Mouse (Mus musculus) brown adipose tissue, adult 24 weeks (tissue): ENCODE data around the gene Gm43517. TPM values are rescaled to one million over a fixed set of nuclear protein-coding genes. Genes with fewer than 3 reads are reported as not detected.

ENCODE experiments used
- H3K27ac ChIP-seq: fragments of 200-500 bp; replicated peaks from 2 replicates; pipeline ENCODE4 v1.5.1; 2012; ENCODE audit warnings: low read depth, mild to moderate bottlenecking, low read length
- H3K4me1 ChIP-seq: fragments of 200-500 bp; 2 replicates; pipeline ENCODE4 v1.6.1; 2012; ENCODE audit warnings: low read length, mixed read lengths; ENCODE audit not compliant: control insufficient read depth, insufficient read depth, insufficient read length
- H3K4me3 ChIP-seq: fragments of 200-500 bp; 2 replicates; pipeline ENCODE4 v1.5.1; 2012; ENCODE audit warnings: low read depth, mild to moderate bottlenecking, low read length, moderate library complexity; ENCODE audit not compliant: insufficient read depth
- polyA plus RNA-seq: library from polyadenylated mRNA; stranded (reverse); fragments of >200 nt; gene quantifications from 2 replicates; pipeline ENCODE4 v1.2.4, GENCODE M21; 2012; ENCODE audit not compliant: missing spikeins, insufficient read depth, insufficient read length

The Gm43517 gene
- polyA plus RNA-seq, 1 experiment = not detected

DNA sequence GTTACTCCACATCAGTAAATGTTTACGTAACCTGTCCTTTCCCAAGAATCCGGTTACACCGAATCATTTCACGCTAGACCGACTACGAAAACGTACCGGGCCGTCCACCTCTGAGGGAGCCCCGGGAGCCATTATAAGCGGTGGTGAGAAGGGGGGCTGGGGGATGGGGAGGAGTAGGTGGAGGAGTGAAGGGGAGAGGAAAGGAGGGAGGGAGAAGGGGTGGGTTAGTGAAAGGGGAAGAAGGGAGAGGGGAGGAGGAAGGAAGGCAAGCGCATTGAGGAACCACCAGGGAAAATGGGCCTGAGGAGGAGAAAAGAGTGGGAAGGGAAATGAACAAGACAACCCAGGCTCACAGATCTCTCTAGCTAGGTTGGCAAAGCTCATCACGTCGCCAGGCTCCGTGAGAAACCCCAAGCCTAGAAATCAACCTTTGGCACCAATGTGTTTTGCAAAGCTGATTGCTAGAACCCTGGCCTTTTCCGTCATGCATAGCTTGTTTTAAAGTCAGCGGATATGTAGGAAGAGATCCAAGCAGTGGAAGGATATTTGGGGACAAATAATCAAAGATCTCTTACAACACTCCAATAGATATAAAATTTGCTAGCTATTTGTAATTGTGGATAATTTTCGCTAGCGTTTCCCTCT lies 3.1 kb upstream of the Gm43517 start:
- H3K27ac ChIP-seq = no peak overlapping the region
- no peaks in the 10 kb centered on the region for H3K4me1 ChIP-seq
- H3K4me3 ChIP-seq = no peak overlapping the region

DNA sequence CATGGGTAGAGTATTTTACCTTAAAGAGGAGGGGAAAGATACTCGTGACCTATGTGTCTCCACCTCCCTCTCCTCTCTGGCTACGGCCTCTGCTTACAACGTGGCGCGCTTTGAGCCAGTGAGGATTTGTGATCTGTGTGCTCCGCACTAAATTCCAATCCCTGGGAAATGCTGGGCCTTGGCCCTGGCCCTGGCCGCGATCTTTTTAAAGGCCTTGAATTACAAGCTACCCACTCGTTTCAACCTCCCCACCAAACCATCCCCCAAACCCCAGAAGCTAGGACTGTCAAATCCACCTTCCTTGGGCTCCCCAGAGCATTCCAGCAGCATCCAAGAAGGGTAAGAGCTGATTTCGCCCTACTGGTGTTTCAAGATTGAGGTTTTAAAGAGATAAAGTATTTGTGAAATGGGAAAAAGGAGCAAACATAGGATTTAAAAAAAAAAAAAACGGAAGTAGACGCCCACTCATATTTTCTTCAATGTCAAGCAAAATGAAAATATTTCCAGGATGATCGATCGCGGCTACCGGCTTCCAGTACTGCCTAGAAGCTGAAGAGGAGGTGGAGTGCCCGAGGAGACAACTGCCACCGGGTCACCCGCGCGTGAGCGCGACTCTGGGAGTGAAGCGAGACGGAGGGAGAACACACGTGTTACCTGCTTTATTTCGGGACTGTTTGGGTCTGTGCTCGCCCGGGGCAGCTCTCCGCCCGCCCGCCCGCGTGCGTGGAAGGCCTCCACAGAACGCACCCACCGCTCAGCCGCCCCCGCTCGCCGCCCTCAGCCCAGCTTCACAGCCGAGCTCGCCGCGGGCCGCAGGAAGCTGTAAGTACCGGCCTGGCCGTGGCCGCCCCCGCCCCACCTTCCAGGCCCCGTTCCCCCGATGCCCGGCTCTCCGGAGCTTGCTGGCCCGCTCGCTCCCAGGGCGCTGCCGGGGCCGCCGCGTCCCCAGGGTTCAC lies 2.1 kb upstream of the Gm43517 start, which contains the start of gene Foxg1:
TSS of gene Foxg1 (plus strand) at position 96 of the 956 bp plus-strand sequence.
- Histone ChIP-seq H3K27ac (no peak within 1 kb of the TSS), H3K4me1 (no peaks in the 10 kb centered on the region), H3K4me3 (no peak within 1 kb of the TSS)

DNA sequence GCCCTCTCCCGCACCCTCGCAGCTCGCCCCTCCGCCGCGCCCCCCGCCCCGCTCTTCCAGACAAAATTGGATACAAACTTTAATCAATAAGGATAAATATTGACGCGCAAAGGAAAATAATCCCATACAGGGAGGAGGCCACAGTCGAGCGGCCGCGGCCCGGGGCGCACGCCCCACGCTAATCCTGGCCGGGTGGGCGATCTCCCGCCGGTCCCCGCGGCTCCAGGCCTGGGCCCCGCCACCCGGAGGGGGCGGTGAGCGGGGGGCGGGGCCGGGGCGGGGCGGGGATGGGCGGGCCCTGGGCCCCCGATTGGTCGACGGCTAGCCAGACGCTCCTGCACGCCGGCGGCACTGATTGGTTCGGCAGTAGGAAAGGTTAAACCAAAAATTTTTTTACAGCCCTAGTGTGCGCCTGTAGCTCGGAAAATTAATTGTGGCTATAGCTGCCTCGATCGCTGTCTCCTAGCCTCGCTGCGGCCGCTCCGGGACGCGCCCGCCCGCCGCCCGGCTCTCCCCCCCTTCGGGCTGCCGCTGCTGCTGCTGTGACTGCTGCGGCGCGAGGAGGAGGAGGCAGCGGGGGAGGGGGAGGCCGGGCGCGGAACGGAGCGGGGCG lies 1.3 kb upstream of the Gm43517 start:
- Histone ChIP-seq H3K27ac (no peak overlapping the region), H3K4me1 (no peaks in the 10 kb centered on the region), H3K4me3 (no peak overlapping the region)

DNA sequence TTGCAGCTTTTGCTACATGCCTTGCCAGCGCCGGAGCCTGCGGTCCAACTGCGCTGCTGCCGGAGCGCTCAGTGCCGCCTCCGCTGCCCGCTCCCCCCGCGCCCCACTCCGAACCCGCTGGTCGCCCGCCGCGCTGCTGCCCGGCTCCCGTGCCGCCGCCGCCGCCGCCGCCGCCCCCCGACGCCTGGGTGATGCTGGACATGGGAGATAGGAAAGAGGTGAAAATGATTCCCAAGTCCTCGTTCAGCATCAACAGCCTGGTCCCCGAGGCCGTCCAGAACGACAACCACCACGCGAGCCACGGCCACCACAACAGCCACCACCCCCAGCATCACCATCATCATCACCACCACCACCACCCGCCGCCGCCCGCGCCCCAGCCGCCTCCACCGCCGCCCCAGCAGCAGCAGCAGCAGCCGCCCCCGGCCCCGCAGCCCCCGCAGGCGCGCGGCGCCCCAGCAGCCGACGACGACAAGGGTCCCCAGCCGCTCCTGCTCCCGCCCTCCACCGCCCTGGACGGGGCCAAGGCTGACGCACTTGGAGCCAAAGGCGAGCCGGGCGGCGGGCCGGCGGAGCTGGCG lies 589 bp upstream of the Gm43517 start:
- Histone ChIP-seq H3K4me1 (no peaks in the 10 kb centered on the region), H3K4me3 (no peak overlapping the region), H3K27ac (no peak overlapping the region)

DNA sequence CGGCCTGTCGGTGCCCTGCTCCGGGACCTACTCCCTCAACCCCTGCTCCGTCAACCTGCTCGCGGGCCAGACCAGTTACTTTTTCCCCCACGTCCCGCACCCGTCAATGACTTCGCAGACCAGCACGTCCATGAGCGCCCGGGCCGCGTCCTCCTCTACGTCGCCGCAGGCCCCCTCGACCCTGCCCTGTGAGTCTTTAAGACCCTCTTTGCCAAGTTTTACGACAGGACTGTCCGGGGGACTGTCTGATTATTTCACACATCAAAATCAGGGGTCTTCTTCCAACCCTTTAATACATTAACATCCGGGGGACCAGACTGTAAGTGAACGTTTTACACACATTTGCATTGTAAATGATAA lies 637 bp downstream of the Gm43517 start:
- Histone ChIP-seq H3K27ac (no peak overlapping the region), H3K4me3 (no peak overlapping the region)

DNA sequence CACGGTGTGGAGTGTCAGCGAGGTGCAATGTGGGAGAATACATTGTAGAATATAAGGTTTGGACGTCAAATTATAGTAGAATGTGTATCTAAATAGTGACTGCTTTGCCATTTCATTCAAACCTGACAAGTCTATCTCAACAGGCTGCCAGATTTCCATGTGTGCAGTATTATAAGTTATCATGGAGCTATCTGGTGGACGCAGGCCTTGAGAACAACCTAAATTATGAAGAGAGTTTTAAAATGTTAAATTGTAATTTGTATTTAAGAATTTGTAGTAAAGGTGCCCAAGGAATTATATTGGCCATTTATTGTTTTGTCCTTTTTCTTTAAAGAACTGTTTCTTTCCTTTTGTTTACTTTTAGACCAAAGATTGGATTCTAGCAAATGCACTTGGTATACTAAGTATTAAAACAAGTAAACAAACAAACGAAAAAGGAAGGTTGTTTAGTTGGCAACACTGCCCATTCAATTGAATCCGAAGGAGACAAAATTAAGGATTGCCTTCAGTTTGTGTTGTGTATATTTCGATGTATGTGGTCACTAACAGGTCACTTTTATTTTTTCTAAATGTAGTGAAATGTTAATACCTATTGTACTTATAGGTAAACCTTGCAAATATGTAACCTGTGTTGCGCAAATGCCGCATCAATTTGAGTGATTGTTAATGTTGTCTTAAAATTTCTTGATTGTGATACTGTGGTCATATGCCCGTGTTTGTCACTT lies 1.3 kb downstream of the Gm43517 start:
- H3K27ac ChIP-seq = no peak overlapping the region

More for the DNA sequence above, 637 bp downstream of the Gm43517 start:
- H3K4me1 ChIP-seq = no peaks in the 10 kb centered on the region

DNA sequence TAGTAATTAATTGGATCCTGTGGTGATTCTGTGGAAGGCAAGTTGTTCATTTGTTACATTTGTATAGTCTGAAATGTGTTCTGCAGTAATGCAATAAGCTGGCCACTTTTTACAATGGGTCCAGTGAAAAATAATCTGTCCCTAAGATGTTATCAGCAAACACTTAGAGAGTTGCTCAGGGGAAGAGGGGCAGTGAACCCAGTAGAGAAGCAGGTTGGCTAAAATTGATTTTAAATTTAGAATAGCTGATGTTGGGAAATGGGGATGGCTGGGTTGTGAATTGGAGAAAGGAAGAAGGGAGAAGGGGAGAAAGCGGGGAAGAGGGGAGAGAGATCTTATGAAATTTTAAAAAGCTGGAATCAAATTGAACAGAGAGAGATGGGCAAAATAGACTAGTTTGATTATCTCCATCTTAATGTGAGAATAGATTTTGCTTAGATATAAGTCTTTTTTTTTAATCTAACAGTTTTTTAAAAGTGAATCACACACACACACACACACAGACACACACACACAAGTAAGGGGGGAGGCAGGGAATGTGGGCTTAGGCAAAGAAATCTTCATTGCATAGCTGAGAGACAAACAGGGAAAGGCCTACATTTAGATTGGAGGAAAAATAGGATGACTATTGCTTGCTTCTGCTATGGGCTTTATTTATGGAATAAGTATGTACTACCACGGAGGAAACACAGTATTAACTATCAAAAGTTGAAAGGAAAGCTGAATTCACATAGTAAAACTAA lies 3.1 kb downstream of the Gm43517 start:
- no peak overlapping the region for H3K4me3 ChIP-seq

More for the DNA sequence above, 1.3 kb downstream of the Gm43517 start:
- H3K4me3 ChIP-seq = no peak overlapping the region
- H3K4me1 ChIP-seq = no peaks in the 10 kb centered on the region; the same call in 1 of the 2 replicates

DNA sequence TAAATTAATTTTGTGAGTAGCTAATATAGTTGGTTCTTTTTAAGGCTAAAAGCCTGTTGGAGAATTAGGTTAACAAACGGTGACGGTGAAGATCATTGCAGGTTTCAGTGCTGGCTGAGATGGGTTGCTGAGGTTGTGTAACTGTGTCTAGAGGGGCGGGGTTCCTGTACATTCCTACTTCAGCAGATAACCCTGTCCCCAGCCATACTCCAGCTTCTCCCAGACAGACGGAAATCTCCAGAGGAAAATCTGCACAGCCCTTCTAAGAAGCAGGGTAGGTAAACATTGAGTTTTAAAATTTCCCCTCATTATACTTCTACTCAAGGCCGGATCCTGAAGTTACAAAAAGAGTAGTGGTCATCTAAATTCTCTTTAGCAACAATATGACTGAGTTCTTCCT lies 4.7 kb downstream of the Gm43517 start:
- H3K4me3 ChIP-seq = no peak overlapping the region
- H3K27ac ChIP-seq = no peak overlapping the region
- H3K4me1 ChIP-seq = no peaks in the 10 kb centered on the region; the same call in 1 of the 2 replicates

More for the DNA sequence above, 3.1 kb downstream of the Gm43517 start:
- Histone ChIP-seq H3K4me1 (no peaks in the 10 kb centered on the region; the same call in 1 of the 2 replicates), H3K27ac (no peak overlapping the region)

DNA sequence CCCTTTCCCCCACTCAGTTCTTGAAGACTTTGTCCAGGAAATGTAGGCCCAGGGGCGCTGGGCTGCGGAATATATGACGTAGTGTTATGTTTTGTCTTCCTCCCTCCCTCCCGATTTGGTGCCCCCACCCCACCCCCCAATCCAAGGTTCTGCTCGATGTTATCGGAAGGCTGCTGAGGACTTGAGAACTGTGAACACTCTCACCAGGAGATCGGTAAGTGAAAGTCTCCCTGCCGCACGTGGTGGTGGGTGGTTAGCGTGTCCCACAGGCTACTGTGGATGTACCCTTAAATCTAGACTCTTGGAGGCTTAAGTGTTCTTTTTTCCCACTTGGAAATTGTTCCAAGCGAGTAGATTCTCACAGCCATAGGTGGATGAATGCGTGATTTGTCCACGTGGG lies 5.3 kb downstream of the Gm43517 start:
- no peaks in the 10 kb centered on the region; the same call in 1 of the 2 replicates for H3K4me1 ChIP-seq
- H3K27ac ChIP-seq = no peak overlapping the region
- H3K4me3 ChIP-seq = no peak overlapping the region

DNA sequence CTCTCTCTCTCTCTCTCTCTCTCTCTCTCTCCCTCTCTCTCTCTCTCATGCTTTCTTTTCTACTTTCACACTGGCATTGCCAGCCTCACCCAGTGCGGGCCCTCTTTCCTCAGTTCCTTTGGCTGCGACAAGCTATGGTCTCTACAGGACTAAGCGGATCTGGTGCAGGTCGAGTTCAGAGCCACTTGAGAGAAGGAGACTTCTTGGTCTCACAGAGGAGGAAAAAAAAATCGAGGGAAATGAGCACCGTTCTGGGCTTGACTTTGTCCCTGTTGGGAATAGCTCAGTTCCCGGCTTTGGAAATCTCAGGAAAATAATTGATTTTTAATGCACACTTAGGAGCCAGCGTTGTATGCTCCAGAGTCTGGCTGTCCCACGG lies 5.9 kb downstream of the Gm43517 start:
- H3K4me3 ChIP-seq = no peak overlapping the region
- H3K27ac ChIP-seq = no peak overlapping the region
- no peaks in the 10 kb centered on the region; the same call in 1 of the 2 replicates for H3K4me1 ChIP-seq

DNA sequence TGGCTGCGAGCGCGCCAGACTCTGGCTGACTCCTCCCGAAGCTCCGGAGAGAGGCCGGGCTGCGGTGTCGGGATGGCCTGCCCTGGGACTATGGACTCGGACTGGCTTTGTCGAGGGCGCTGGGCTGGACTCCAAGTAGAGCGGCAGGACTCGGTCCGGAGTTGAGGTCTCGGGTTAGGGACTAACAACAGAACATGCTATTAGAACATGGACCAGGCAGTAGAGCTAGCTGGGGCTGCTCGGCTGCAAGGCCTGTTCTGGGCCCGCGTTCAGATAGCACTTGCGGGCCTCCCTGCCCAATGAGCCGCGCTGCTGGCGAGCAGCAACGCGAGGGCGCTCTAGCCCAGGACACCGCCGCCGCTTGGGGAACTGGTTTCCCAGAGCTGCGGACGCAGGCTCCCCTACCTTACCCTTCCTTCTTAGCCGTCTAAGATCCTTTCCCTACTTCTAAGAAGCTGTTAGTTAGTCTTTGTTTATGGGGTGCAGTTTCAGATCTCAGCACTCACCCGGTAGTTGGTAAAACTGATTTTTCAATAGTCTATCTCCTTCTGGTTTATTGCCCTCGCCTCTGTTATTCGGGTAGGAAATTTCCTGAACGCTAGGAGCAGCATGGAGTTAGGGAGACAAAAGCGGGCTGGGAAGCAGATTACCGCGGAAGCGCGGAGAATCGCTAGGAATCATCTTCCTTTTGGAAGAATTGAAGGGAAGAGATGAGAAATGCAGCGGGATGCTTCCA lies 6.5 kb downstream of the Gm43517 start:
- Histone ChIP-seq H3K4me3 (no peak overlapping the region), H3K4me1 (no peaks in the 10 kb centered on the region; the same call in 1 of the 2 replicates), H3K27ac (no peak overlapping the region)

DNA sequence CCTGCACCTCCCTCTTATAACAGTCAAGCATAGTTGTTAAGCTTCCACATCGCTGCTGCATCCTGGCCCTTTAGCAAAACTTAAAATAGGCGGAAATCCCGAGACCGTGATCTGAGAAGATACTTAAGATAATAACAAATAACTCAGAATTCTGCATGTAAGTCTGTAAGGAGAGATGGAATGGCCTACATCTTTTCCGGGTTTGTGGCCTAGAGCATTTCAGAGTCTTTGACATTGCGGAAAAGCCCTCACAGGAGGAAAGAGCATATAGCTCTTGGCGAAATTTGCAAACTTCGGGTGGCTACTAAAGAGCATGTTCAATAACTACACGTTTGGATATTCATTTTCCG lies 7.0 kb downstream of the Gm43517 start:
- no peaks in the 10 kb centered on the region; the same call in 1 of the 2 replicates for H3K4me1 ChIP-seq
- H3K27ac ChIP-seq = no peak overlapping the region
- no peak overlapping the region for H3K4me3 ChIP-seq

DNA sequence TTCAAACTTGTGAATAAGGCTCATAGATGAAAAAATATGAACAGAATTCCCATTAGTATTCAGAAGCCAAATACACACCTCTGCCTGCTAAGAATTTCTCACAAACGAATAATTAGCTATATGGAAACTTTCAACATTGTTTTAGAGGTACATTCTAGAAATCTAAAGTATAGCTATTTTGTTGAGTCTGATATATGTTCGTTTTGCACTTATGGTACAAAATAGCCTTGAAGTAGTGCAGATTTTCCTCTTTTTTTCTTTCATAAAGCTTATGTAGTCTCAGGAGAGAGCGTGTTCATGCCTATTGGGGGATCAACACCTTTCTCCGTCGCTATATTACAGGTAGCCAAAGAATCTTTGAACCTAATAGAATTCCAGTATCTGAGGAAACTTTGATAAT lies 7.9 kb downstream of the Gm43517 start:
- H3K4me1 ChIP-seq = no peaks in the 10 kb centered on the region; the same call in 1 of the 2 replicates
- no peak overlapping the region for H3K4me3 ChIP-seq
- H3K27ac ChIP-seq = no peak overlapping the region
